Mouse (Mus musculus): ENCODE measurements at regions not wholly inside any gene's neighbourhood (a gene's known extent, or its start where the extent isn't known, plus 50 kb on each side); places are given as distances from the start of the nearest gene placed in this dataset.

DNA sequence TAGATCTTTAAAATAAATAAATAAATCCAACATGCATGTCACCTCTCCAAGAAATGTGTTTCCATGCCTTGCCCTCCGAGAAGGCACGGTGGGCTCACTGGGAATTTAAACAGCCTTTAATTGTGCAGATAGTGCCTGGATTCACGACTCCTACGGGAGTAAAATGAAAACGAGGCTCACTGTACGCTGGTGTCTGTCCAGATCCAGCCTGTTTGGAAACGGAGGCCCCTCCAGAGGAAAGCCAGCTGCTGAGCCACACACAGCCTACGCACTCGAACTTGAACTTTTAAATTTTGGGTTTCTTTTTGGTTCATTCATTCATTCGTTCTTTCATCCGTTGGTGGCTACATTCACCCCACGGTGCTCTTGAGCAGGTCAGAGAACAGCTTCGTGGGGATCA lies 175.1 kb upstream of the Dyrk2 start:
- Histone ChIP-seq H3K9me3 (no peaks in the 10 kb centered on the region), H3K27ac (replicated peaks) (no peak overlapping the region), H3K27me3 (replicated peaks; ENCODE audit: low read depth, poor library complexity, severe bottlenecking) (no peaks in the 10 kb centered on the region), H3K4me1 (peaks cover 4% of the 10 kb centered on the region), H3K36me3 (replicated peaks) (no peaks in the 10 kb centered on the region), H3K4me3 (no peak overlapping the region)
- DNase-seq (ENCODE audit: low spot score): no peak
- 90% methylated on average over 13 of the region's 13 CpGs for whole genome bisulfite sequencing

DNA sequence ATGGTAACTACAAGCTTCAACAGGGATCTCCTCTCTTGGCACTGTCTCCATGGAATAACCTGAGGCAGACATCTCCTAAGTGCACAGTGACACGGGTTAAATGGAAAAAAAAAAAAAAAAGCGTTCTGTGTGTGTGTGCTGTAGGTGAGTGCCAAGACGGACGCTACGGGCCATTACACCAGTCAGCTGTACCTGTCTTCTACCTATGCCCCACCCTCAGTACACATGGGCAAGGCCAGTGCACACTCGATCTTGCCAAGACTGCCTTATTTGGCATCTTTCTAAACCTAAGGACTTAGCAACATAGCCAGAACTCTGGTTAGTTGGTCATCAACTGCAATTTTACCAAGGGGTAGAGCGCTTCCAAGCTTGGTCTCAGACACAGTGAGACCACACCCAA lies 173.1 kb upstream of the Dyrk2 start:
- DNase-seq (ENCODE audit: low spot score): no peak
- H3K27me3 ChIP-seq (replicated peaks; ENCODE audit: low read depth, poor library complexity, severe bottlenecking): no peaks in the 10 kb centered on the region
- 91% methylated on average over 7 of the region's 7 CpGs for WGBS

DNA sequence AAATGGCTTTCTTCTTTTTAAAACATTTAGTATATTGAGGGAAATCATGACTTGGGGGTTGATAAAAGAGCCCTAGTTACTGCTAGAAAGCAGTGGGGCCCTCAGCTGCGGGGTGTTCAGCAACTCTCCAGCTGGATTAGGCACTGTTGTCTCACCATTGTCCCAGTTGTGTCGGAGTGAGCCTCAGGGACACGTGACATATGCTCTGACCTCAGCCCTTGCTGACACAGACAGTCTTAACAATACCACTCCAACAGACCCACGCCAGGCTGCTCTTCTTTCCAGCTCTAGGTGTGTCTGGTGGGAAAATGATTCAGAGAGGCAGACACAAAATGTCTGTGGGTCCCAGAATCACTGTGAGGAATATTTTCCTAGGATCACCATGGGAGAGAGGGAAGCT lies 170.2 kb upstream of the Dyrk2 start:
- H3K4me1 ChIP-seq: peaks cover 9% of the 10 kb centered on the region
- H3K27me3 ChIP-seq (replicated peaks; ENCODE audit: low read depth, poor library complexity, severe bottlenecking): no peaks in the 10 kb centered on the region
- H3K4me3 ChIP-seq: no peak overlapping the region
- H3K27ac ChIP-seq (replicated peaks): no peak overlapping the region
- DNase-seq (ENCODE audit: low spot score): no peak
- WGBS: 23% methylated on average over 4 of the region's 4 CpGs
- no peaks in the 10 kb centered on the region for H3K9me3 ChIP-seq
- no peaks in the 10 kb centered on the region for H3K36me3 ChIP-seq (replicated peaks)

More for the DNA sequence above, 173.1 kb upstream of the Dyrk2 start:
- H3K4me1 ChIP-seq: peaks cover 9% of the 10 kb centered on the region
- no peak overlapping the region for H3K27ac ChIP-seq (replicated peaks)
- no peak overlapping the region for H3K4me3 ChIP-seq
- H3K36me3 ChIP-seq (replicated peaks): no peaks in the 10 kb centered on the region
- H3K9me3 ChIP-seq: no peaks in the 10 kb centered on the region

DNA sequence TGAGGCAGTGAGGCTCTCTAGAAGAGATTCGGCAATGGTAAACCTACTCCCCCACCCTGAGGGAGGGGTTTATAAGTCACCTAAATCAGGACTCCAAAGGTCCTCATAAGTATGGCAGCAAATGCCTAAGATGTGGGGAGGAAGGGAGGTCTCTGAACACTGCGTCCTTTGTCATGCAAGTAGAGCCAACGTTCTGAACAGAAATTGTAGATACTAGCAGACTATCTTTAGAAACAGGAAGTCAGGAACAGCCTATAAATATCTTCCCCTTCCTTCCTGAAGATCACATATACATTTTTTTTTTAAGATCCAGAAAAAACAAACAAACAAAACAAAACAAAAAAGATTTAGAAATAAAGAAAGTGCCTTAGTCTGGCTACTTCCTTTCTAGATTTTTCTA lies 169.7 kb upstream of the Dyrk2 start:
- Histone ChIP-seq H3K27ac (replicated peaks) (no peak overlapping the region), H3K36me3 (replicated peaks) (no peaks in the 10 kb centered on the region)

DNA sequence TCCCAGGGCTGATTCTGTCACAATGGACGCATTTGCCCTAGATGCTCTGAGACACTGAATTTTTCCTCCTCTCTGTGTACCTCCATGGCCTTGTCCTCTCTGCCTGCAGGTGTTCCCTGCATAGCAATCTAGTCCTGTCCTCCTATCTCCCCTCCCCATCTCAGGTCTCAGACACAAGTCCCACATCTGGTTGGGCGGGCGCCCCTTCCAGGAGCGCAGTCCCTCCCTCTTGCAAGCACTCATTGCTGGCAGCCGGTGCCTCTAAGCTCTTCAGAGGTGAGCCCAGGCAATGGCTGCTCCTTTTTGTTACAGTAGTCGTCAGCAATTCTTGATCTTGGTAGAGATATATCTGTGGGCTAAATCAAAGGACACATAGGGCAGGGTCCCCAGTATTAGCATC lies 169.0 kb upstream of the Dyrk2 start:
- Histone ChIP-seq H3K9me3 (no peaks in the 10 kb centered on the region), H3K27me3 (replicated peaks; ENCODE audit: low read depth, poor library complexity, severe bottlenecking) (no peaks in the 10 kb centered on the region), H3K4me1 (peaks cover 9% of the 10 kb centered on the region), H3K27ac (replicated peaks) (no peak overlapping the region), H3K4me3 (no peak overlapping the region), H3K36me3 (replicated peaks) (no peaks in the 10 kb centered on the region)
- 88% methylated on average over 6 of the region's 6 CpGs for WGBS
- no peak for DNase-seq (ENCODE audit: low spot score)

More for the DNA sequence above, 169.7 kb upstream of the Dyrk2 start:
- WGBS: 38% methylated on average over 3 of the region's 3 CpGs
- H3K9me3 ChIP-seq: no peaks in the 10 kb centered on the region
- no peak for DNase-seq (ENCODE audit: low spot score)
- no peaks in the 10 kb centered on the region for H3K27me3 ChIP-seq (replicated peaks; ENCODE audit: low read depth, poor library complexity, severe bottlenecking)
- peaks cover 9% of the 10 kb centered on the region for H3K4me1 ChIP-seq
- H3K4me3 ChIP-seq: no peak overlapping the region

DNA sequence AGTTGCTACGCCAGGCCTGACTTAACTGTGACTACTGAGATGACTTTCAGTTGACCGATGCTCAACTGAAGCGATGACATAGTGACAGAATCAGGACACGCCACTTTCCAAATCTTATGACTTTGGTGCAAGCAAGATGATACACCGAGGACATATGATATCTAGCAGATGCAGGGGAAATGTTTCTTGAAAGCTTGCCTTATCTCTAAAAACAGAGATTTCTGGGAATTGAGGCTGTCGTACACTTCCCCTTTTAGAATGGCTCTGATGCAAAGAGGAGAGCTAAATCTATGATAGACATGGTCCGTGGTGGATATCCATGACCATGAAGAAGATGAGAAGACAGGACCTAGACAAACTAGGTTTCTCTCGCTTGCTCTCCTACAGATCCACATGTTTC lies 167.8 kb upstream of the Dyrk2 start:
- Histone ChIP-seq H3K27ac (replicated peaks) (no peak overlapping the region), H3K9me3 (no peaks in the 10 kb centered on the region), H3K4me1 (peaks cover 9% of the 10 kb centered on the region), H3K4me3 (no peak overlapping the region), H3K36me3 (replicated peaks) (no peaks in the 10 kb centered on the region), H3K27me3 (replicated peaks; ENCODE audit: low read depth, poor library complexity, severe bottlenecking) (no peaks in the 10 kb centered on the region)
- WGBS: 93% methylated on average over 8 of the region's 8 CpGs
- DNase-seq (ENCODE audit: low spot score): no peak

DNA sequence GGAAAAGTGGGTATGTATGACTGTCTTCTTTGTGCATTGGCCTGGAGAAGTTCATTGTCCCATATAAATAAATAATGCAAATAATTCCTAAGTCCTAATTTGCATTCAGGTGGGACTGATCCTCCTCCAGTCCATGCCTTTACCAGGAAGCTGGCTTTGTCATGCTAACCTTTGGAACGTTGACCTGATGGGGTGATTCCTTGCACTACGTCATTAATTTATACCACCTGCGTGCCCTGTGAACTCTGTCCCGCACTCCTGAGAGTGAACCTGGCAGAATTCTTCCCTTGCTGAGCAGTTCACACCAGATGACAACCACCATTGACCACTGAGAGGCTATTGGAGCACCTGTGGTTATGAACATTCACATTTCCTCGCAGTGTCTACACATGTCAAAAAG lies 165.9 kb upstream of the Dyrk2 start:
- Histone ChIP-seq H3K9me3 (no peaks in the 10 kb centered on the region), H3K27me3 (replicated peaks; ENCODE audit: low read depth, poor library complexity, severe bottlenecking) (no peaks in the 10 kb centered on the region), H3K36me3 (replicated peaks) (no peaks in the 10 kb centered on the region), H3K27ac (replicated peaks) (no peak overlapping the region), H3K4me1 (peaks cover 9% of the 10 kb centered on the region), H3K4me3 (no peak overlapping the region)
- WGBS: 82% methylated on average over 5 of the region's 5 CpGs
- DNase-seq (ENCODE audit: low spot score): no peak

DNA sequence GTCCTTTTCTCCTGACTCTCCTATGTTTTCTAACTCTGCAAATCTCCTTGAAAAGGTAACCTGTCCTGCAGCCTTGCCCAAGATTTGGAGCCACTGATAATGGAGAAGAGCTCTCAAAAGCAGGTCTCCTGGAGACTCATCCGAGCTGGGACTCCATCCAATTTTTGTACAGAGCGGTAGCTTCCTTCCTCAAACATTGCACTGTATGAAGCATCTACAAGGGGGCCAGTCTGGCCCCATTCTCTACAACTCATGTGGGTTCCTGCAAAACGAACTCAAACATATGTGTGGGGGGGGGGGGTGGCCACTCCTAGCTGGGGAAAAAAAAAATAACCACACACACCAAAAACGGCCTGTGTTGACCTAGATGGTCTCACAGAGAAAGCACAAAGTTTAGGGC lies 164.4 kb upstream of the Dyrk2 start:
- WGBS: 86% methylated on average over 4 of the region's 4 CpGs

DNA sequence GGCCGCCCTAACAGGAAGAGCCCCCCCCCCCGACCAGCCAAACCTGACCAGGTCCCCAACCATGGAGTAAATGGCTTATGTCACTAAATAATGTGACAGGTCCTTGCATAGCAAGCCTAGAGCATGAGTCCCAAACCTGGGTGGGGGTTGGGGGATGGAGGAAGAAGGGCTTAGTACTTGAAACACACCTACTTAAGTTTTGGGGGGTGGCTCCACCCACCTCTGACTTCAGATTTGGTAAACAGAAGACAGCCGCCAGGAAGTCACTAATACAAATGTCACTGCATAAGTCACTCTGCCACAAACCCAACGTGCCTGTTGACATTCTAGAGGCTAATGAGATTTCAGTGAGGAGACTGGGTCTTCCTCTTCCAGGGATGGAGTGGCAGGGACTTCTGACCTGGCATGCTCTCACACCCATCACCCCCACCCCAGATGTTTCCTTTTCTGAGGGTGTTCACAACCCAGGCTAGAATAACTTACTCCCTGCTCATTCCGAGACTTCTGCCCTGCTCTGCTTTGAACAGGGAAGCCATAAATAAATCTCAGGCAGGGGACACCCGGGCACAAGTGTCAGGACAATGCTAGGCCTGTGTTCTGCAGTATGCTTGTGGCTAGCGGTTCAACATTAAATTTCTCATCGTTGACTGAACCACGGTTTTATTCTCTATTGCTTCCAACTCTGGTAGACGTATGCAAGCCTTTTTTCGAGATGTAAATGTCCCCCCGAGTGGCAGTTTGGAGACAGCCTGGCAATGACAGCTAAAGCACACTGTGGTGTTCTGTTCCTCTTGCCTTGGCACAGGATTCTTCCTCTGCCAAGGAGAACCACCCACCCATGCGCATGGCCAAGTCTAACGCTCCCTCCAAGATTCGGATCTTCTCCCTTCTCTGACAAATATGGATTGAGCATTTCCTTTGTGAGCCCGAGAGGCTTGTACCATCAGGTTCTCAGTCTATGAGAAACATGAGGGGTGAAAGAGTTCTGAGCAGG lies 161.6 kb upstream of the Dyrk2 start:
- no peaks in the 10 kb centered on the region for H3K27me3 ChIP-seq (replicated peaks; ENCODE audit: low read depth, poor library complexity, severe bottlenecking)
- DNase-seq (ENCODE audit: low spot score): no peak
- H3K9me3 ChIP-seq: no peaks in the 10 kb centered on the region
- no peaks in the 10 kb centered on the region for H3K36me3 ChIP-seq (replicated peaks)
- no peak overlapping the region for H3K4me3 ChIP-seq
- no peak overlapping the region for H3K27ac ChIP-seq (replicated peaks)
- 84% methylated on average over 16 of the region's 16 CpGs for WGBS
- peaks cover 10% of the 10 kb centered on the region for H3K4me1 ChIP-seq

More for the DNA sequence above, 164.4 kb upstream of the Dyrk2 start:
- Histone ChIP-seq H3K4me1 (no peaks in the 10 kb centered on the region), H3K27me3 (replicated peaks; ENCODE audit: low read depth, poor library complexity, severe bottlenecking) (no peaks in the 10 kb centered on the region), H3K9me3 (no peaks in the 10 kb centered on the region), H3K4me3 (no peak overlapping the region), H3K27ac (replicated peaks) (no peak overlapping the region), H3K36me3 (replicated peaks) (no peaks in the 10 kb centered on the region)
- DNase-seq (ENCODE audit: low spot score): no peak

DNA sequence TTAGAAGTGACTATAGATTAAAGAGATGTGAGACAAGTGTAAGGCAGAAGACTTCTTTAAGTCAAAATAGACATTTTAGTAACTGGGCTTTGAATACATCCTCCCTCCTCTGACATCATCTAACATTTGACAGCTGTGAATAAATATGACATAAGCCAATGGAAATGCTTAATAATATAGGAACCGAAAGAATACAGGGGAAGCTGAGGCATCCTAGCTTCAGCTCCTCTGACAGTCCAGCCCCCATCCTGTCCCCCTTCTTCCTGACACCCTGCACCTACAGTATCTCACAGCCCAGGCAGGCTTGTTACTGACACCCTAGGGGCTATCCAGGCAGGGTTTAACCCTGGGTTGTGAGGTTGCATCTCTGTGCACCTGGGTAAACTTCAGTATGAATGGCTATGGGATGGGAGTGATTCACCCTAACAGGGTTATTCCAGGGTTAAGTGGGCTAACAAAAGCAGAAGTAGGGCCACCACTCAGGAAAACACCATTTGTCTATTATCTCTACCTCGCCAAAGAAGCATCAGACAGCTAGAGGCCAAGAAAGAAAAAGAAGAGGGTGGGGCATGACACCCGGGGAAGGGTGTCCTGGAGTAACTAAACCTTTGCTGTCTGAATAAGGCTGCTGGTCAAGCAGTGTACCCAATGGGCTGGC lies 158.6 kb upstream of the Dyrk2 start:
- H3K36me3 ChIP-seq (replicated peaks): no peaks in the 10 kb centered on the region
- no peak for DNase-seq (ENCODE audit: low spot score)
- no peaks in the 10 kb centered on the region for H3K9me3 ChIP-seq
- no peak overlapping the region for H3K4me3 ChIP-seq
- H3K27ac ChIP-seq (replicated peaks): no peak overlapping the region
- WGBS: 76% methylated on average over 3 of the region's 3 CpGs
- H3K4me1 ChIP-seq: peaks cover 10% of the 10 kb centered on the region
- H3K27me3 ChIP-seq (replicated peaks; ENCODE audit: low read depth, poor library complexity, severe bottlenecking): no peaks in the 10 kb centered on the region

DNA sequence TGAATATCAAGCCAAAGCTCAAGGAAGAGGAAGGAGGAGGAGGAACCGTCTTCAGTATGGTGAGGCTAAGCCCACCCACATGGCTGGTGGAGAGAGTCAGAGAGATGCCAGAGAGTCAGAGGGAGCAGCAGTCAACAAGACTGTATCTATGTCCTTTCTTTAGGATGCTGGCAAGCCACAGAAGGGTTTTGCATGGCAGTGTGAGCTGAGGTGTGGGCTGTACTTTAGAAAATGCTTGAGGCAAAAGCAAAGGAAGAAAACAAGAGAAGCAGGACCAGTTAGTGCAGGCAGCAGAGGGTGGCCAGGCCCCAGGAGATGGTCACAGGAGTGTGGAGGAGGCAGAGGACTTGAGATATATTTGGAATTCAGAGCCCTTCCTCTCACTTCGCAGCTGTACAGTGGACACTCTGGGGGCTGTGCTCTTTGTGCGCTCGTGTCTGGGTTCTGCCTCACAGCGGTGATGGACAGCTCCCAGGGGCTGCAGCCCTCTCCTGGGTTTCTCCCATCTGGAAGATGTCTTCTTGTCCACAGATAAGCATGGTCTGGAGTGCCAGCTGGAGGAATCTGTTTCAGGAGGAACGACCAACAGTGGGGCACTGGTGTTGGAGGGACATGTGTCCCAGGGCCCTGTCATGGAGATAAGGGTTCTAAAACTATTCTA lies 157.4 kb upstream of the Dyrk2 start:
- 56% methylated on average over 6 of the region's 6 CpGs for WGBS

DNA sequence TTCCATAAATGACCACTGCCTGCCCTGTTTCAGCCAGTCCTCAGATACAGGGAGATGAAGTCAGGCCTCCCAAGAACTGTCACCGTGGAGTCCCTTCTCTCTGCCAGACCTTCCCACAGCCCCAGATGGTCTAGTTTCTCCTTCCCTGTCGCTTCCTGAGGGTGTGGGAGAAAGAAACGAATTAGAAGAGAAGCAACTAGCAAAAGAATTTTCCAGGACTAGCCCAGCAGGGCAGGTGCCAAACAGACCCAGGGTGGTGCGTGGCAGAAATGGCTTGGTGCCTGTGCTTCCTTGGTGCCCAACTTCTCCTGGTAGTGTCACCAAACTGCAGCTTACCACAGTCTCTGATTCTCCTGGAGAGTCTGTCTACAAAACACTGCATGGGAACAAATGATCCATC lies 156.3 kb upstream of the Dyrk2 start:
- Histone ChIP-seq H3K27ac (replicated peaks) (no peak overlapping the region), H3K9me3 (no peaks in the 10 kb centered on the region), H3K27me3 (replicated peaks; ENCODE audit: low read depth, poor library complexity, severe bottlenecking) (no peaks in the 10 kb centered on the region), H3K36me3 (replicated peaks) (no peaks in the 10 kb centered on the region), H3K4me1 (peaks cover 10% of the 10 kb centered on the region), H3K4me3 (no peak overlapping the region)
- 76% methylated on average over 4 of the region's 4 CpGs for WGBS
- no peak for DNase-seq (ENCODE audit: low spot score)

More for the DNA sequence above, 157.4 kb upstream of the Dyrk2 start:
- peaks cover 10% of the 10 kb centered on the region for H3K4me1 ChIP-seq
- H3K27me3 ChIP-seq (replicated peaks; ENCODE audit: low read depth, poor library complexity, severe bottlenecking): no peaks in the 10 kb centered on the region
- no peaks in the 10 kb centered on the region for H3K36me3 ChIP-seq (replicated peaks)
- peak; percentile 16 for DNase-seq (ENCODE audit: low spot score)
- H3K27ac ChIP-seq (replicated peaks): no peak overlapping the region
- no peaks in the 10 kb centered on the region for H3K9me3 ChIP-seq
- H3K4me3 ChIP-seq: no peak overlapping the region
